Mouse (Mus musculus) kidney, postnatal 14 days (tissue): ENCODE measurements around the gene Zyg11b.

Source experiments
- DNase-seq: peaks from one replicate; pipeline ENCODE4 v3.0.0; 2022; ENCODE audit warnings: mixed read lengths

Zyg11b gene

DNA sequence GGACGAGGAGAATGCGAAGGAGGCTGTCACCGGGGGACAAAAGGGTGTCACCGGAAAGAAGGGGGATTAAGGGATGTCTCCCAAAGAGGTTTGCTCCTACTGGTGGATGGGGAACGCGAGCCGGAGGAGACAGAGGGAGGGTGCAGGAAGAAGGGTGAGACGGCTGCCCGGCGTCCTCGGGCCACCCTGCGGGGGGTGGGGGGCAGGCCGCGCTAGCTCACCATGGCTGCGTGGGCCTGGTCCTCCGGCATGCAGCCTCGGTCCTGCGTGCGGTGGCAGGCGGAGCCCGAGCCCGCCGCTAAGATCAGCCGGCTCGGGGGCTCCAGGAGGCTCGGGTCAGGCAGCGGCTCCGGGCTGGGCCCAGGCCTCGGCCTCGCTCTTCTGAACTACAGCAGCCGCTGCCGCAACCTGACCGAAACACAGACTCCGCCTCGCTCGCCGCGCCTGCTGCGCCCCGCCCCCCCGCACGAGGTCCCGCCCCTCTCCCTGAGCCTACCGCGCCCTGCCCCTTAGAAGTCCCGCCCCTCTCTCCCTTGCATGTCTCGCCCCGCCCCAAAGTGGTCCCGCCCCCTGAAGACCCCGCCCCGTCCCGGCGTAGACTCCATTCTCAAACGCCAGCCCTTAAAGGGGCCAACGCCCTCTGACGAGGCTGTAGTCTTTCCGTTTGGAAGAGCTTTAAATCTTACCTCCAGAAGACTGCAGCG is at the start of gene Zyg11b:
Gene Zyg11b, minus strand, starts transcription at position 427 of the 704 bp plus-strand sequence.
- DNase-seq, result peak; percentile 95

DNA sequence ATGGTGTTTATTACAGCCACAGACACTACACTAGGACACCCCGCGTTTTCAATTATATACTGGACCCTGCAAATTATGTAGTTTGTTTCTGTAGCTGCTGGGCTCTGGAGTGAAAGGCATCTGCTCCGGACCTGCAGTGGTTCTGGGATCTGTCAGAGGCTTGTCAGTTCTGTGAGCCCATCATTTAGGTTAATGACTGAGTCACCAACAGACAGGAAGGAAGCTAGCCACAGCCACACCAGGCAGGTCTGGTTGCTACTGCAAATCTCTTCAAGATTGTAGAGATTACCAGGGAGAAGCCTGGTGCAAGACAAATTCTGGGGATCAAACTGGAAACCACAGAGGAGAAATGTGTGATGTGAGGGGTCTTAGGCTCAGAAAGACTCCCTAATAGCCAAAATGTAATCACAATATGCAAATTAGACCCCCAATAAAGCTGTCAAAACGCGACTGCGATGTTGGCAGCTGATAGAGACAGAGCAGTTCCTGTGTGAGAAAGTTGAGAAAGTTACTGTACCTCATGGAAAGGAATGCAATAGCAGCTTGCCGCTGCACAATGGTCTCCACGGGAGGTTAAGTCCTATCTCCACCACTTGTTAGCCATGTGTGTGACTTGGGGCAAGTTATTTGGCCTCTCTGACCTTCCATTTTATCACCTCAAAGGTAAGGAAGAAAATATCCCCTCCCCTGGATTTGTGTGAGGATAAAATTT is 49.1 kb upstream of the Zyg11b start:
- no peak for DNase-seq

DNA sequence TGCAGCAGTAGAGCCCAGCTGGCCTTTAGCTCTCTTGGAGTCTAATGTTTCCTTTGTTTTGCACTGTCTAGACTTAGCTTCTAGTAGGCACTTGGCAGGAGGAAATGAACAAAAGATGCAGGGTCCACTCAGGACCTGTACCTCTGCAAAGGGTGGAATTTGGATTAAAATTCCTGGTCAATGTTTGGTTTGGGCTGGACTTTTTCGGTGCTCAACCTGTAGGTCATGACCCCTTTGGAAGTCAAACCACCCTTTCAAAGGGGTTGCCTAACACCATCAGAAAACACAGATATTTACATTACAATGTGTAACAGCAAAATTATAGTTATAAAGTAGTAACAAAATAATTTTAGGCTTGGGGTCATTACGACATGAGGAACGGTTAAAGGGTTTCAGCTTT is 48.2 kb upstream of the Zyg11b start:
- no peak for DNase-seq

DNA sequence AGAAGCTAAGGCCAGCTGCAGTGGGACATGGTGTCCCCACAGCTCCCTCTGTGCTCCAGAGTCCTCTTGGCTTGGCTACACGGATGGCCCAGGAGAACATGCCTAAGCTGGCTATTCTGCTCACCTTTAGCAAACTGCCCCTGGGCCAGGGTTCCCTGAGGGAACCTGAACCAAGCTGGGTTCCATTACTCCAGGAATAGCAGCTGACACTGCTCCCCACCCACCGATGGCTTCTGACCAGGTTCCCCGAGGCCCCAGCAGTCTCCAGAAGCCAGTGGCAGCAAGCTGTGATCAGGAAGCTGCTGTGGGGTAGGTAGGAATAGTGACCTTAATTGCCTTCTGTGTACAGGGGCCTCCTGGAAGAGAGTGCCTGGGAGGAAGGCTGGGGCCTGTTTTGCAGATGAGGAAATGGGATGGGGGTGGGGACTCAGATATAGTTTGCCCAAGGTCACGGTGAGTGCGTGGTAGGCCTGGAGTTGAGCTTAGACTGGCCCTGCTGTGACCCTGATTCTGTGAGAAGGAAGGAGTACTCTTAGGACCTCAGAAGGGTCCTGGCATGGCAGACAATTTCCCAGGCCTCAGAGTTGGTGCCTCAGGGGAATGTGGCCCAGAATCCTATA is 47.5 kb upstream of the Zyg11b start:
- no peak for DNase-seq

DNA sequence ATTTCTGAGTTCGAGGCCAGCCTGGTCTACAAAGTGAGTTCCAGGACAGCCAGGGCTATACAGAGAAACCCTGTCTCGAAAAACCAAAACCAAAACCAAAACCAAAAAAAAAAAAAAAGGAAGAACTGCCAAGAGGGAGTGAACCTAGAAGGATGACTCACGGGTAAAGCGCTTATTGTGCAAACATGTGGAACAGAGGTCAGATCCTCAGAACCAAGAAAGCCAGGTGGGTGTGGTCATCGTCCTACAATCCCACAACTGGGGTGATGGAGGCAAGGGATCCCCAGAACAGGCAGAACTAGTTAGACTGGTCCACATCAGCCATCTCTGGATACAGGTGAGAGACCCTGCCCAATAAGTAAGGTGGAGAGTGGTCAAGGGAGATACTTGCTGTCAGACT is 46.2 kb upstream of the Zyg11b start:
- DNase-seq, result no peak

DNA sequence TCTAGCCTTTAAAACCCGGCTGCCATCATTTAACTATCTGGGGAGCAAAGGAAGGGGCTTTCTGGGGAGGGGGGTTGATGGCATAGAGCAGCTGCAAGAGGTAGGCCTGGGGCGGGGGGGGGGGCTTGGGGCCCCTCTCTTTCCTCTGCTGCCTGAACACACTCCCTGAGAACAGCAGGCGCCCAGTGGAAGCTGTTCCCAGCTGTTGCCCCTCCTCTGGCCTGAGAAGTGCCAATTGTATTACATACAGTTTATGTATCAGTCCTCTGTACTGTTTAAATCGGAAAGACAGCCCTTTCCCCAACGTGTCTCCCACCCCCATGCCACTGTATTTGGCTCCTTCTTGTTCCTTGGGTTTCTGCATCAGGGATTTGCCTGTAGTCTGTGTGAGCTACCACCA is 44.9 kb upstream of the Zyg11b start:
- no peak for DNase-seq

DNA sequence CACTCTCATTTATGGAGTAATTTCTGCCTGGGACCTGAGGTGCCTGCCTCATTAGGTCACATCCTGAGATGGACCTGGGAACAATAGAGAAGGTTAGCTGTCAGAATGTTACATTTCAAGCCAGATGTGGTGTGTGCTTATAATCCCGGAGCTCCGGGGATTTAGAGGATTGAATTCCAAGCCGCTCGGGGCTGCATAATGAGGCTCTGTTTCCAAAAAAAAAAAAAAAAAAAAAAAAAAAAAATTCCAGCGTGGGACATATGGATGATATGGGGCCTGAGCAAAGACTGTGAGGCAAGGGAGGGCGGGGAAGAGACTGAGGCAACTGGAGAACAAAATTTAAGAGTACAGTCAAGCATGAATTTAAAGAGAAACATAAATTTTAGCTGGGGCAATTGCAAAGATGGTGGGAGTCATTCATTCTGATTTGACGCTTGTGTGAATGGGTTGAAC is 43.8 kb upstream of the Zyg11b start:
- no peak for DNase-seq

DNA sequence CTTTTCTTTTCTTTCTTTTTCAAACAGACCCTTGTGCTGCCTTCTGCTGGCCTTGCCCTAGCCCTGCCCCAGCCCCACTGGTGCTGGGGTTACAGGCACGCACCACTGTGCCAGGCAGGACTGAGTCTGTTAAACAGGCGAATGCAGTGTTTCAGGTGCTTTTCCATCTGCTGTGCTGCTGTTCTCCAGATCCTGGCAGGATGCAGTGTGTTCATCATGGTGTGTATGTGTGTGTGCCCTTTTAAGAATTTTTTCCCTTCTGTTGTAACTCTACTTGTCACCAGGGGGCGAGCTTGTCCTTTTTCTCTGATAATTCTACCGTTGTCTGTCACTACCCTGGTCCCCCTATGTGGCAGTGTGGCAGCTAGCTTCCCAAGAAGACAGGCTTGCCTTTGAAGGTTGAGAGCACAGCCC is 38.4 kb upstream of the Zyg11b start:
- DNase-seq, result peak; percentile 72

DNA sequence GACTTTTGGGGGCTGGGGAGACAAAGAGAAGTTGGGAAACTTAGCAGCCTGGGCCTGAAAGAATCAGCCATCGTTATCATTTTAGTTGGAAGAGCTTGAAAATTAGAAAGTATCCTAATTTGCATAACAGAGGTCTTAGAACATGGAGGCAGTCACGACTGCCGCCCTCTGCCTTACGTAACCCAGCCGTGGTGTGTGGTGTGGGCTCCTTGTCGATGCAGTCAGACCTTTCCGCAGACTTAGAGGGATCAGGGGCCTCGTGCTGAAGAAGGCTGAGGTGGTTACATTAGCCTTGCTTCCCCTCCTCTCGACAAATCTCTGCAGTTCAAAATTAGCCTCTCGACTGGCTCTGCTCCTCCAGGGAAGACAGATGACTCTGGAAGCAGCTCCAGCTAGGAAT is 37.9 kb upstream of the Zyg11b start:
- no peak for DNase-seq

DNA sequence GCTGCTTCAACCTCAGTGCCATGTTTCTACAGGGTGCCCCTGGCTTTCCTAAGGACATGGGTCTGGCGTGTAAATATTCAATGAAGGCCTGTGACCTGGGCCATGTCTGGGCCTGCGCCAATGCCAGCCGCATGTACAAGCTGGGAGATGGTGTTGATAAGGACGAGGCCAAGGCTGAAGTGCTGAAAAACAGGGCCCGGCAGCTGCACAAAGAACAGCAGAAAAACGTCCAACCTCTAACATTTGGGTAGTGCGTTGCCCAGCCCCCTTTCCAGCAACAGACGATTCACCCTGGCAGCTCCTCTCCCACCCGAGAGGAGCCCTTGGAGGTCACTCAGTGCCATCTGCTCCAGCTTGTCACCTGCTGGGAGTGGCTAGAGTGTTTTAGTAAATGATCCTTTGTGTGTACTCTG is 37.4 kb upstream of the Zyg11b start:
- DNase-seq, result no peak

DNA sequence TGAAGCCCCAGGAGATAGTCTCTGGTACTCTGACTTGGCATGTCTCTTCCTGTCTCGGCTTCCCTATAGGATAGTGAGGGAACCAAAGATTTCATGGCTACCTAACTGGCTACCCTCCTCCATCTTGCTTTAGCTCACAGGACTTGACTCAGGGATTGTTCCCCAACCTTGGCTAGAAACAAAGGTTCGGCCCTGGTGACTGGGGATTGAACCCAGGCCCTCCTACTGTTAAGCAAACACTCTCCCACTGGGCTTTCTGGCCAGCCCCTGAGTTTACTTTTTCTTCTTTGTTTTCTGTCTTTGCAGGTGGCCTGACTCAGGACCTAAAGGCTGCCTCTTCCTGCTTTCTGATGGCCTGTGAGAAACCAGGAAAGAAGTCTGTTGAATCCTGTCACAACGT is 36.9 kb upstream of the Zyg11b start:
- DNase-seq, result no peak

DNA sequence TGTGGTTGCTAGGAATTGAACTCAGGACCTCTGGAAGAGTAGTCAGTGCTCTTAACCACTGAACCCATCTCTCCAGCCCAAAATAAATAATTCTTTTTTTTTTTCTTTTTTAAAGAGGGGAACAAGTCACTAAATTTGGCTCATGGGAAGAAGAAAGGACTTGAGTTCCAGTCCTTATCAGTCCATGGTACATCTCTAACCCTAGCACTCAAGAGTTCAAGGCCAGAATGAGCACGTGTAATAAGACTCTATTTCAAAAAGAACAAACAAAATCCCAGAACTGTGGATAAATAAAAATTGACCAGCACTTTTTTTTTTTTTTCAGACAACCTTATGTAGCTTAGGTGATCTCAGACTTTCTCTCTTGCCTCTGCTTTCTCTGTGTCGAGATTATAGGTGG is 35.9 kb upstream of the Zyg11b start:
- no peak for DNase-seq

DNA sequence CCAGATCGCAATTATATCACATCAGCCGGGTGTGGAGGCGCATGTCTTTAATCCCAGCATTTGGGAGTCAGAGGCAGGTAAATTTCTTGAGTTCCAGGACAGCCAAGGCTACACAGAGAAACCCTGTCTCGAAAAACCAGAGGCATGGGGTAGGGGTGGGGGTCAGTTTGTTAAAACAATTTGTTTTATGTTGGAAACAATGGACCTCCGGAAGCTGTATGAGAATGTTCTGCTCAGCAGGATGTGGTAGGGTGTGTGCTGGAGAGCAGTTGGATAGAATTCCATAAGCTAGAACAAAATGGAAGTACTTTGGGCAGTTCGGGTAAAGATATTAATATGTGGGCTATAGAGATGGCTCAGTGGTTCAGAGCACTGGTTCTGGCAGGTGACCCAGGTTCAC is 34.5 kb upstream of the Zyg11b start:
- no peak for DNase-seq

DNA sequence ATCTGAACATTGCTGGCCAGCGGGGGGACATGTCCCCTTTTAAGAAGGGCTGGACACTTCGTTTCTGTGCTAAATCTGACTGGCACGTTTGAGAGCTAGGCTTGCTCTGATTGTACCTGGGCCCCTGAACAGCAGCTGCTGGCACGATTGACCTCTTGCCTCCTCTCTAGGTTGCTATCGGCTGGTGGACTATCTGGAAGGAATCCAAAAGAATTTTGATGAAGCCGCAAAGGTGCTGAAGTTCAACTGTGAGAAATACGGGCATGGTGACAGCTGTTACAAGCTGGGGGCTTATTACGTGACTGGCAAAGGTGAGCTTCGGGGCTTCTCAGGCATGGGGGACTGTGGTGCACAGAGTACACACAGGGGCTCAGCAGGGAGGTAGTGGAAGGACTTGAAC is 31.1 kb upstream of the Zyg11b start:
- DNase-seq, result peak; percentile 57

DNA sequence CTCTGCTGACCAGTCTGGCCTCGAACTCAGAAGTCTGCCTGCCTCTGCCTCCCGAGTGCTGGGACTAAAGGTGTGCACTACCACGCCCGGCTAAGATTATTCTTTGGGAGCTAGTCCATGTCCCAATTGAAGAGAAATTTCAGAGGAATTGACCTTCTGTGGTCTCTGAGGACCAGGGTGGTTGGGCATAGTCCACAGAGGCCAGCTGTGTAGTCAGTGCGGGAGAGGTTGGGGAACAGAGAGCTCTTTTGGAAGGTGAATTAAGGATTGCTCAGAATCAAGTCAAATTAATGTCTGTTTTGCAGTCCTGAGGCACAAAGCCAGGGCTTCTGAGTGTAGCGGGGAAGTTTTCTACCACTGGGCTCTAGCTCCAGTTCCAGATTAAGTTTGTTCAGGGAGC is 28.9 kb upstream of the Zyg11b start:
- DNase-seq, result no peak

DNA sequence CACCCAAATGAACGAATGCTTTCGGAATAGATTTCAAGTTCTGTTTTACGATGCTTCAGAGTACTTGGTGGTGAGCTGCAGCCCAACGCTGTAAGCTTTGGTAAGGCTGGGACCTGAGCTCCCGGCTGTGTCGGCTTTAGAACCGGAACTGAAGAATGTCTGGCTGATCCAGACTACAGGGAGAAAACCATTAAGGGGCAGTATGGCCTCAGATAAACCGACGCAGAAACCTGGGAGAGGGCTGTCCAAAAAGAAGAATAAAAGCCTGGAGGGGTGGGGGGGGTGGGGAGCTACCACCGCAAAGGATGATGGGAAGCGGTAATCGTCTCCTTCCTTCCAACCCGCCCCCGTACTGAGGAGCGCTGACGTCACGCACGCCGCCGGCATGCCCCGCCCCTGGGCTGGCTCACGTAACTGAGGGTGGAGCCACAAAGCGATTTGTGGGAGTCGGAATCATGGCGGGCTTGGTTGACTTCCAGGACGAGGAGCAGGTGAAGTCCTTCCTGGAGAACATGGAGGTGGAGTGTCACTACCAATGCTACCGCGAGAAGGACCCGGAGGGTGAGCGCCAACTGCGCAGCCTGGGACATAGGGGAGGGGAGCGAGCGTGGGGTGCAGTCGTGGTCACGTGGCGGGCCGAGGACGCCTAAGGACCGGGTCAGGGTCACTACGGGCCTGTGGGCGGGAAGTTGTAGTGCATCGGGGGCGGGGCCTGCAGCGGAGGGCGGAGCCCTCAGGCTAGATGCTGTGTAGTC is 27.0 kb upstream of the Zyg11b start, which contains the start of gene Coa7:
Gene Coa7, plus strand, starts transcription at position 411 of the 755 bp plus-strand sequence.
- peak; percentile 97 for DNase-seq

DNA sequence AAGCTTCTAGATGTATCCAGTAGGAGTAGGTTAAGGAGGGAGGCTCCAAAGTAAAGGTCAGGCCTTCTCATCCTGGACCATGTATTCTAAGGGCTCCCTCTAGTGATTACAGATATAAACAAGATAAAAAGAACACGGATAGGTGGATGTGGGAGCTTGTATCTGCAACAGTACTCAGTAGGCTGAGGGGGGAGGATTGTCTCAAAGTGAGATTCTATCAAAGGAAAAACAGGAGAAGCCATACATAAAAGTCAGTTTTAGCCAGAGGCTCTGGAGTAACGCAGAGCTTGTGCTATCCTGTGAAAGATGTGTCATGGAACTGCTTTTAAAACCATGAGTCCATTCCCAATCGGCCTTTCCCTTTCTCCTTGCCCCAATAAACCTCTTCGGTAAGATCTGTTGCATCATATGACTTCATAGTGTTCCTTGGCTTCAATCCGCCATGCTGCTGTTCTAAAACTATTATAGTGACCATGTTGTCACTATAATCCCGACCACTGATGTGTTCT is 26.2 kb upstream of the Zyg11b start:
- peak; percentile 55 for DNase-seq

DNA sequence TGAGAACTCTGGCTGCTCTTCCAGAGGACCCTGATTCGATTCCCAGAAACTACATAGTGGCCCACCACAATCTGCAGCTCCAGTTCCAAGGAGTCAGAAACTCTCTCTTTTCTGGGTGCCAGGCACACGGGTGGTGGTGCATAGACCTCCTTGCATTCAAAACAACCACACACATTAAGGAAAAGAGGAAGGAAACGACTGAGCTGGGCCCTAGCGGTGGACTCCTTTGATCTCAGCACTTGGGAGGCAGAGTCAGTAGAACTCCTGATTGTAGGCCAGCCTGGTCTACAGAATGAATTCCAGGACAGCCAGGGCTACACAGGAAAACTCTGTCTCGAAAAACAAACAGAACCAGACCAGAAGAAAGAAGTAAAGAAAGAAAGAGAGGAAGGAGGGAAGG is 22.7 kb upstream of the Zyg11b start:
- DNase-seq, result no peak

DNA sequence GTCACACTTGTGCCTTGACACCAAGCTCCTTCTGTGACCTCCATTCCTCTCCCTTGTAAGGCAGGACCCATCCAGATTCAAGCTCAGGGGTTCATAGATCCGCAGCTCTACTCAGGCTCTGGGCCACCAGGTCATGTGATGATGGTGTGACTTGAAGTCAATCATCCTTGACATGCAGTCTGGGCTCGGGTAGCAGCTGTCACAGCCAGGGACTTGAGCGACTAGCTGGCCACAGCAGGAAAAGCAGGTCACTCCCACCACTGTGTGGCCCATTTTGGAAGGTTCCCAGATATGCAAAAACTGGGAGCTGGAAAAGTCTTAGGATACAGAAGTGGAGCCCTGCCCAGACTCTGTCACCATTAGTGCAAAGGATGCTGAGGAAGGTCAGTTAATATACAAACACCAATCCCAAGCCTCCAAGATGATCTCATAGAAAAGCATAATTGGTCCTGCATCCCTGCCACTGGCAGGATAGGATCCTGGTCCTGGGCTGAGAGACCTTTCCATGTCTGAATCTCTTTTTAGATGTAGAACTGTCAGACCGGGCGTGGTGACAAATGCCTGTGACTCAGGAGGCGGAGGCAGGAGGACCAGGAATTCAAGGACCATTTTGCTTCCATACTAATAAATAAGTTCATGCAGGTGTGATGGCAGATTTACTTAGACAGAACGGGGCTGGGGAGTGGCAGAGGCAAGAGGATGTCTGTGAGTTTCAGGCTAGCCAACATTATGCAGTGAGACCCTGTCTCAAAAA is 19.9 kb upstream of the Zyg11b start:
- DNase-seq, result peak; percentile 24

DNA sequence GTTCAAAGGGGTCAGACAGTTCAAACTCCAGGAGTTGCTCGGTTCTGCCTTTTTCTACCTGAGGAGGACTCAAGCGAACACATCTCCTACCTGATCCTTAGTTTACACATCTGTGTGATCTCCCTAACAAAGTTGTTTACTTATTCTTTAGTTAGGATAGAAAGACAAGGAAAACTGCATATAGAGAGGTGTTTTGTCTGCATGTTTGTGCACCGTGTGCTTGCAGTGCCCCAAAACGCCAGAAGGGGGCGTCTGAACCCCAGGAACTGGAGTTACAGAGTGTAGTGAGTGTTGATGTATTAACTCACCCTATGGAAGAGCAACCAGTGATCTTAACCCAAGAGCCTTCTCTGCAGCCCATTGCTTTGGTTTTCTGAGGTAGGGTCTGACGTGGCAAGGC is 18.9 kb upstream of the Zyg11b start:
- DNase-seq, result no peak

DNA sequence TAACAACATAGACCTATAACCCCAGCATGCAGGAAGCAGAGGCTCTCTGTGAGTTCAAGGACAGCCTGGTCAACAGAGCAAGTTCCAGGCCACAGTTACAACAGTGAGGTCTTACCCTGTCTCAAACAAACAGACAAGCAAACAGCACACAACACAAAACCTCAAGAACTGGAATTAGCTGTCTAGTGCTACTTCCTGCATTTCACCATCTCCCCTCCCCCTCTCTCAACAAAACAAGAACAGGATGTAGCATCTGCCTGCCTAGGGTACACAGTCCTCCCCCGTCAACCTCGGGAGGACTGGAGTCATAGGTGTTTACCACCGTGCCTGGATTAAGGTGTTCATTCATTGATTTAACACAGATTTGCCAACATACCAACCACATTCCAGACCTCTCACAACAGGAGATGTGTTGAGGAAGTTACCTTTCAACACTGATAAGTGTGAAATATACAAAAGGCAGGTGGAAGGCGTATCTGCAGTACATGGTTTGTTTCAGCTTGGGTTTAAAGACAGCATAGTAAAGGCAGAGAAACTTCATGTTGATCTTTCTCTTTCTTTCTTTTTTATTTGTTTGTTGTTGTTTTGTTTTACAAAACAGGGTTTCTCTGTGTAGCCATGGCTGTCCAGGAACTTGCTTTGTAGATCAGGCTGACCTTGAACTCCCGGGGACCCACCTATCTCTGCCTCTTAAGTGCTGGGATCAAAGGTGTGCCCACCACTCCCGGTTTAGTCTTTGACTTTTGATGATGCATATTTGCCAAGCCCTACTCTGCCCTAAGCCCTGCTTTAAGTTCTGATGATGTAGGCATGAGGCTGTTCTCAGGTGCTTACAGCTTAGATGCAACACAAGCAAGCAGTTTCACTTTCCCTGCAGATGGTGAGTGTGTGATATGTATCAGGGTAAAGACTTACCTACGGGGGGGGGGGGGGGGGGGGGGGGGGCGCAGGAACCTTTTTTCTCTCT is 18.0 kb upstream of the Zyg11b start:
- DNase-seq, result no peak
